Mouse (Mus musculus): Measurements from ENCODE around the gene Hexdc. TPM values are rescaled to one million over a fixed set of nuclear protein-coding genes. Genes with fewer than 3 reads are reported as not detected.

The Hexdc gene
- polyA plus RNA-seq, 1 experiment, result 54.1 TPM

DNA sequence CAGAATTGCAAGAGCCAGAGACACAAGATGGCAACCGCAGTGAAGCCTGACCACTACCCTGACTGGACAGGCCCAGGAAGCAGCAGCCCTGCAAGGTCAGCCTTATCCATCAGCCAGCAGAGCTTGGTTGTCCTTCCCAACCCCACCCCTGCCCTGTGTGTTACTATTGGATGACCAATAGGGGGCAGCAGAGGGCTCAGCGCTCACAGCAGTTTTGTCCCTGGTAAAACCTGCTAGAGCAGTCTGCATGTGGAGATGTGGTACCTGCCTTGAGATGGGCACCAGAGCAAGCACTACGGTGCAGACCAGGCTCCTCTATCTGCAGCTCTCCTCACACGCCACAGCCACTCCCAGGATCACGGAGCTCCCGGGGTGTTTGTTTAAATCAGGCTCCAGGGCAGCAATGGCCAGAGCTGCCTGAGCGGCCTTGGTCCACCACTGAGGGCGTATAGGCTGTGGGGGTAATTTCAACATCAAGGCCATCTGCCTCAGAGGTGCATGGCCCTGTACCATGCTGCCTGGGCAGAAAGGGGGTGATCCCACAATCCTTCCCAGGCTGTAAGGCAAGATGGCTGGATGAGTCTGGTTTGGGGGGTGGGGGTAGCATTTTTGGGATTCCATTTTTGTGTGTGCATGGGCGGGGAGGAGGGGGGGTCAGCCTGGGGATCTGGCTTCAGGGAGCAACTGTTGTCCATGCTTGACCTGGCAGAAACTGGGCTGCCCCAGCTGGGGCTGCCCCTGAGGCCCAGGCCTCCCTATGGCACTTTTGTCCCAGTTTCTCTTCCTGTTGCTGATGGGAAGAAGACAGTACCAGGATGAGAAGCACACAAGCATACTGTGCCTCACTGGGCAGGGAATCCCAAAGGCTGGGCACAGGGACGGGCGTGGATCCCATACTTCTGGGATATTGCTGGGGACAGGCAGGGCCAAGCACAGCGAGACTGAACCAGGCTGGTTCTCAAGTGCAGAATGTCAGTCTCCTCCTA lies 27.7 kb upstream of the Hexdc start:
- peak; percentile 60 for DNase-seq
- TF ChIP-seq POLR2A (IDR thresholded peaks at IDR 0.05; ENCODE audit: borderline replicate concordance, insufficient read depth, low read length), result no peak
- peak; percentile 91 for TF ChIP-seq CTCF (IDR thresholded peaks at IDR 0.05; ENCODE audit: borderline replicate concordance, insufficient read depth, low read depth, low read length)
- H3K4me1 ChIP-seq (ENCODE audit: control insufficient read depth, insufficient read depth, low read length), result peaks cover 5% of the 10 kb centered on the region; the same call in 1 of the 2 replicates
- no peak overlapping the region for H3K4me3 ChIP-seq (replicated peaks; ENCODE audit: insufficient read depth, low read depth, low read length)
- no peak overlapping the region for H3K27ac ChIP-seq (ENCODE audit: insufficient read depth, low read length)
- WGBS, result 58% methylated on average over 12 of the region's 12 CpGs
- H3K27me3 ChIP-seq (ENCODE audit: control insufficient read depth, insufficient read depth, low read length), result no peaks in the 10 kb centered on the region

- no peak for TF ChIP-seq POLR2A (IDR thresholded peaks at IDR 0.05; ENCODE audit: borderline replicate concordance, insufficient read depth, low read length)
- no peak for TF ChIP-seq CTCF (IDR thresholded peaks at IDR 0.05; ENCODE audit: borderline replicate concordance, insufficient read depth, low read depth, low read length)
- H3K27me3 ChIP-seq (ENCODE audit: control insufficient read depth, insufficient read depth, low read length), result no peaks in the 10 kb centered on the region
- WGBS, result 8% methylated on average over 3 of the region's 3 CpGs
- peak; percentile 65 to 67 for DNase-seq
- peaks cover 8% of the 10 kb centered on the region; the same call in 1 of the 2 replicates for H3K4me1 ChIP-seq (ENCODE audit: control insufficient read depth, insufficient read depth, low read length)
- no peak overlapping the region for H3K4me3 ChIP-seq (replicated peaks; ENCODE audit: insufficient read depth, low read depth, low read length)
- no peak overlapping the region for H3K27ac ChIP-seq (ENCODE audit: insufficient read depth, low read length)
Measured at GRCm38 (mm10) chr11:121189681-121190080, 14.6 kb upstream of the Hexdc start.

GRCm38 (mm10) chr11:121192742-121193141 lies 11.5 kb upstream of the Hexdc start:
- Histone ChIP-seq H3K27me3 (ENCODE audit: control insufficient read depth, insufficient read depth, low read length) (no peaks in the 10 kb centered on the region), H3K4me3 (replicated peaks; ENCODE audit: insufficient read depth, low read depth, low read length) (no peak overlapping the region), H3K27ac (ENCODE audit: insufficient read depth, low read length) (no peak overlapping the region), H3K4me1 (ENCODE audit: control insufficient read depth, insufficient read depth, low read length) (peaks cover 8% of the 10 kb centered on the region; the same call in 1 of the 2 replicates)
- TF ChIP-seq POLR2A (IDR thresholded peaks at IDR 0.05; ENCODE audit: borderline replicate concordance, insufficient read depth, low read length) (no peak), CTCF (IDR thresholded peaks at IDR 0.05; ENCODE audit: borderline replicate concordance, insufficient read depth, low read depth, low read length) (no peak)
- 83% methylated on average over 2 of the region's 2 CpGs for WGBS
- no peak for DNase-seq

- WGBS, result 61% methylated on average over 3 of the region's 3 CpGs
- Histone ChIP-seq H3K27me3 (ENCODE audit: control insufficient read depth, insufficient read depth, low read length) (no peaks in the 10 kb centered on the region), H3K4me1 (ENCODE audit: control insufficient read depth, insufficient read depth, low read length) (peaks cover 8% of the 10 kb centered on the region; the same call in 1 of the 2 replicates), H3K4me3 (replicated peaks; ENCODE audit: insufficient read depth, low read depth, low read length) (no peak overlapping the region), H3K27ac (ENCODE audit: insufficient read depth, low read length) (no peak overlapping the region)
- DNase-seq, result no peak
- TF ChIP-seq POLR2A (IDR thresholded peaks at IDR 0.05; ENCODE audit: borderline replicate concordance, insufficient read depth, low read length) (no peak), CTCF (IDR thresholded peaks at IDR 0.05; ENCODE audit: borderline replicate concordance, insufficient read depth, low read depth, low read length) (no peak)
Measured at GRCm38 (mm10) chr11:121193415-121193814, 10.8 kb upstream of the Hexdc start.

- peaks cover 3% of the 10 kb centered on the region for H3K4me1 ChIP-seq (ENCODE audit: control insufficient read depth, insufficient read depth, low read length)
- TF ChIP-seq POLR2A (IDR thresholded peaks at IDR 0.05; ENCODE audit: borderline replicate concordance, insufficient read depth, low read length), result no peak
- no peak for TF ChIP-seq CTCF (IDR thresholded peaks at IDR 0.05; ENCODE audit: borderline replicate concordance, insufficient read depth, low read depth, low read length)
- DNase-seq, result no peak
- WGBS, result 58% methylated on average over 2 of the region's 2 CpGs
- no peaks in the 10 kb centered on the region for H3K27me3 ChIP-seq (ENCODE audit: control insufficient read depth, insufficient read depth, low read length)
- no peak overlapping the region for H3K27ac ChIP-seq (ENCODE audit: insufficient read depth, low read length)
- H3K4me3 ChIP-seq (replicated peaks; ENCODE audit: insufficient read depth, low read depth, low read length), result no peak overlapping the region
Measured at GRCm38 (mm10) chr11:121198622-121199021, 5.6 kb upstream of the Hexdc start.

DNA sequence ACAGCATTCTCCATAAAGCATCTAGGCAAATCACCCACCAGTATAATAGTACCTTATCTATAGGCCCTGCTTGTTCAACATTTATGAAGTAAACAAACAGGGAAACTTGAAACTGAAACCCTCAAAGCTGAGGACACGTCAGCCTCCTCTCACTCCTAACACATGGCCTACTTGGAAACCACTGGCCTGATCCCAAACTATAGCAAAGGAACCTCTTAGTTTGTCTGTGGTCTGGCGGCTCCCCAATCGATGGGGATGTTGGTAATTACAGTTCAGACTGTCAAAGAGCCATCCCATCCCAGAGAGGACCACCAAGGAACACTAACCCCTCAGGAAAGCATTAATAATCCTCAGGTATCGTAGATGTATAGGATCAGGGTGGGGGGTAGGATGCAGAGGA lies 4.4 kb upstream of the Hexdc start:
- H3K27ac ChIP-seq (ENCODE audit: insufficient read depth, low read length), result no peak overlapping the region
- H3K27me3 ChIP-seq (ENCODE audit: control insufficient read depth, insufficient read depth, low read length), result no peaks in the 10 kb centered on the region
- no peak for TF ChIP-seq POLR2A (IDR thresholded peaks at IDR 0.05; ENCODE audit: borderline replicate concordance, insufficient read depth, low read length)
- TF ChIP-seq CTCF (IDR thresholded peaks at IDR 0.05; ENCODE audit: borderline replicate concordance, insufficient read depth, low read depth, low read length), result no peak
- 69% methylated on average over 4 of the region's 4 CpGs for WGBS
- H3K4me3 ChIP-seq (replicated peaks; ENCODE audit: insufficient read depth, low read depth, low read length), result no peak overlapping the region
- DNase-seq, result no peak
- peaks cover 3% of the 10 kb centered on the region for H3K4me1 ChIP-seq (ENCODE audit: control insufficient read depth, insufficient read depth, low read length)

GRCm38 (mm10) chr11:121200781-121201180 lies 3.5 kb upstream of the Hexdc start:
- TF ChIP-seq POLR2A (IDR thresholded peaks at IDR 0.05; ENCODE audit: borderline replicate concordance, insufficient read depth, low read length), result no peak
- TF ChIP-seq CTCF (IDR thresholded peaks at IDR 0.05; ENCODE audit: borderline replicate concordance, insufficient read depth, low read depth, low read length), result no peak
- H3K4me3 ChIP-seq (replicated peaks; ENCODE audit: insufficient read depth, low read depth, low read length), result no peak overlapping the region
- peaks cover 3% of the 10 kb centered on the region for H3K4me1 ChIP-seq (ENCODE audit: control insufficient read depth, insufficient read depth, low read length)
- H3K27me3 ChIP-seq (ENCODE audit: control insufficient read depth, insufficient read depth, low read length), result no peaks in the 10 kb centered on the region
- no peak overlapping the region for H3K27ac ChIP-seq (ENCODE audit: insufficient read depth, low read length)
- DNase-seq, result no peak
- 93% methylated on average over 6 of the region's 6 CpGs for WGBS
